Mouse (Mus musculus): ENCODE data around the gene Gtf2h1.

- TF ChIP-seq CTCF (IDR thresholded peaks at IDR 0.05; ENCODE audit: low read depth, low read length) (no peak), POLR2A (IDR thresholded peaks at IDR 0.05; ENCODE audit: extremely low read depth, insufficient read depth, low read length) (no peak)
Observed at GRCm38 (mm10) chr7:46842278-46842677, 46.4 kb downstream of the Gtf2h1 start.

Measured in liver, adult 2 months (tissue).